In genomic region chr2:30995432-30995996, GRCm38 (mm10) we compare ENCODE assay signal across 9 mouse cellular contexts. TPM values are rescaled to one million over a fixed set of nuclear protein-coding genes. Genes with fewer than 3 reads are reported as not detected.
DNase-seq lines count a peak whose midpoint lies in the region; ATAC-seq and TF ChIP-seq lines count a peak whose summit lies in the region.
"Had no signal": no experiment of that assay in that cellular context is flagged by ENCODE, and none has a peak within 500 bp of the region (broad histone marks: within the 10 kb centered on the region; RNA-seq: fewer than 3 reads in every experiment).

No protein-coding gene starts in this region.

- no peak for TF ChIP-seq CTCF in kidney, postnatal 0 days (IDR thresholded peaks at IDR 0.05; ENCODE audit: low read depth)

- 0 out of 2 replicates have a peak, but pooled peaks cover 6% of the 10 kb centered on the region for H3K4me1 ChIP-seq in kidney, postnatal 0 days (replicated peaks; ENCODE audit: insufficient read depth, low read length)

- ATAC-seq in kidney, postnatal 0 days (replicated peaks; ENCODE audit: low FRiP score, low read depth) = no peak

- intact Hi-C loops in gastrocnemius, postnatal 36 days (cut with DNase I) = no loop called here

- H3K9ac ChIP-seq in kidney, postnatal 0 days (ENCODE audit: low read depth, low read length) = peak overlapping the region; percentile 37; the same call in 1 of the 2 replicates

- peak; percentile 25 for DNase-seq in gastrocnemius, adult 18-20 months (ENCODE audit: low spot score)
- no peak for DNase-seq in gastrocnemius, postnatal 36 days
- DNase-seq in Muller cell, postnatal 12 days (ENCODE audit: inconsistent ontology term) = peak; percentile 36
- peak; percentile 54 to 61 for DNase-seq in heart, adult 9 months (ENCODE audit: low spot score in 2 of 2)
- peak; percentile 7 for DNase-seq in kidney, postnatal 0 days (ENCODE audit: low spot score)
- DNase-seq in right cerebral cortex, postnatal 36 days (ENCODE audit: low spot score in 2 of 2) = no peak
- no peak for DNase-seq in layer of hippocampus, postnatal 25 days (ENCODE audit: extremely low spot score in 1 of 2, low spot score in 1 of 2)
- DNase-seq in B cell, adult 2 months = no peak

- H3K4me2 ChIP-seq in kidney, postnatal 0 days (ENCODE audit: low read length) = peak overlapping the region; percentile 21; the same call in 1 of the 2 replicates

- H3K36me3 ChIP-seq in kidney, postnatal 0 days (ENCODE audit: insufficient read depth, low read length) = peaks cover 7% of the 10 kb centered on the region; the same call in 1 of the 2 replicates

- H3K27me3 ChIP-seq in kidney, postnatal 0 days (ENCODE audit: insufficient read depth, low read length) = no peaks in the 10 kb centered on the region

- WGBS in kidney, postnatal 0 days = 58% methylated on average over 11 of the region's 11 CpGs

- no peaks in the 10 kb centered on the region for H3K9me3 ChIP-seq in kidney, postnatal 0 days (replicated peaks; ENCODE audit: low read length)
- H3K9me3 ChIP-seq: hindbrain, embryonic 10.5 days had no signal

- peak overlapping the region; percentile 36; the same call in 1 of the 2 replicates for H3K27ac ChIP-seq in kidney, postnatal 0 days
- H3K27ac ChIP-seq: hindbrain, embryonic 10.5 days had no signal

- H3K4me3 ChIP-seq in kidney, postnatal 0 days (replicated peaks; ENCODE audit: low read depth, low read length) = no peak overlapping the region
- H3K4me3 ChIP-seq: hindbrain, embryonic 10.5 days had no signal

RNA-seq across cellular contexts. Expression of gene Usp20, which starts 13.4 kb away (rescaled TPM):
- 10 to 100 TPM; 12.0 to 12.1 TPM for total RNA-seq in gastrocnemius, adult 18-20 months (2021)
- 1 to 10 TPM; 6.6 to 8.7 TPM for total RNA-seq in gastrocnemius, postnatal 36 days (2021)
- 12.9 and 15.9 TPM in 2 replicates for polyA plus RNA-seq in kidney, postnatal 0 days (2015; fragmentation: Nextera tagmentation; extraction: Ambion mirVana)
- 10 to 100 TPM; 82.8 to 89.9 TPM for total RNA-seq in layer of hippocampus, postnatal 25 days (2021)

RNA-seq across cellular contexts. Expression of gene BC005624, which starts 13.5 kb away (rescaled TPM):
- total RNA-seq in gastrocnemius, adult 18-20 months (2021) = 10 to 100 TPM; 27.0 to 31.3 TPM
- total RNA-seq in gastrocnemius, postnatal 36 days (2021) = 10 to 100 TPM; 19.8 to 22.8 TPM
- 47.2 and 48.4 TPM in 2 replicates for polyA plus RNA-seq in kidney, postnatal 0 days (2015; fragmentation: Nextera tagmentation; extraction: Ambion mirVana)
- total RNA-seq in layer of hippocampus, postnatal 25 days (2021) = 10 to 100 TPM; 60.0 to 61.7 TPM

RNA-seq across cellular contexts. Expression of gene Tor1a, which starts 27.8 kb away (rescaled TPM):
- 1 to 10 TPM; 6.4 to 7.1 TPM for total RNA-seq in gastrocnemius, adult 18-20 months (2021)
- 1 to 10 TPM; 4.1 to 5.1 TPM for total RNA-seq in gastrocnemius, postnatal 36 days (2021)
- polyA plus RNA-seq in kidney, postnatal 0 days (2015; fragmentation: Nextera tagmentation; extraction: Ambion mirVana) = 69.1 and 70.7 TPM in 2 replicates
- 10 to 100 TPM; 47.5 to 48.8 TPM for total RNA-seq in layer of hippocampus, postnatal 25 days (2021)

RNA-seq across cellular contexts. Expression of gene Tor1b, which starts 42.8 kb away (rescaled TPM):
- 10 to 100 TPM; 21.7 to 24.6 TPM for total RNA-seq in gastrocnemius, adult 18-20 months (2021)
- total RNA-seq in gastrocnemius, postnatal 36 days (2021) = 10 to 100 TPM; 19.0 to 22.7 TPM
- 34.8 and 35.3 TPM in 2 replicates for polyA plus RNA-seq in kidney, postnatal 0 days (2015; fragmentation: Nextera tagmentation; extraction: Ambion mirVana)
- 10 to 100 TPM; 37.4 to 39.6 TPM for total RNA-seq in layer of hippocampus, postnatal 25 days (2021)

Comparison
In these comparisons a context has a peak if more than half of its experiments do, and no peak if none do; other contexts are left out.
1. DNase-seq: peak in gastrocnemius, adult 18-20 months (single experiment), Muller cell, postnatal 12 days (single experiment), heart, adult 9 months (2 of 2) and kidney, postnatal 0 days (single experiment); none in gastrocnemius, postnatal 36 days (0 of 2), right cerebral cortex, postnatal 36 days (0 of 2), layer of hippocampus, postnatal 25 days (0 of 2) and B cell, adult 2 months (0 of 2).
2. RNA of gene Usp20, which starts 13.4 kb away (total RNA-seq): 82.8 to 89.9 TPM in layer of hippocampus, postnatal 25 days; 12.0 to 12.1 TPM in gastrocnemius, adult 18-20 months and 6.6 to 8.7 TPM in gastrocnemius, postnatal 36 days; every median in the first group is over 4 times any median in the second.
3. RNA of gene Tor1a, which starts 27.8 kb away (total RNA-seq): 47.5 to 48.8 TPM in layer of hippocampus, postnatal 25 days; 6.4 to 7.1 TPM in gastrocnemius, adult 18-20 months and 4.1 to 5.1 TPM in gastrocnemius, postnatal 36 days; every median in the first group is over 4 times any median in the second.